Mouse (Mus musculus) lung, adult 2 months (tissue): ENCODE data around the gene Dhx8.

ENCODE experiments used
- CTCF ChIP-seq: fragments of 200-500 bp; IDR thresholded peaks from 2 replicates; pipeline ENCODE4 v1.5.1; 2011; ENCODE audit warnings: mild to moderate bottlenecking, low read length, control low read depth; ENCODE audit not compliant: insufficient read depth
- POLR2A ChIP-seq: fragments of 200-500 bp; IDR thresholded peaks from 2 replicates; pipeline ENCODE4 v1.6.1; 2011; ENCODE audit warnings: low read depth, mild to moderate bottlenecking, control low read depth, low read length, borderline replicate concordance; ENCODE audit errors: extremely low read depth

DNA sequence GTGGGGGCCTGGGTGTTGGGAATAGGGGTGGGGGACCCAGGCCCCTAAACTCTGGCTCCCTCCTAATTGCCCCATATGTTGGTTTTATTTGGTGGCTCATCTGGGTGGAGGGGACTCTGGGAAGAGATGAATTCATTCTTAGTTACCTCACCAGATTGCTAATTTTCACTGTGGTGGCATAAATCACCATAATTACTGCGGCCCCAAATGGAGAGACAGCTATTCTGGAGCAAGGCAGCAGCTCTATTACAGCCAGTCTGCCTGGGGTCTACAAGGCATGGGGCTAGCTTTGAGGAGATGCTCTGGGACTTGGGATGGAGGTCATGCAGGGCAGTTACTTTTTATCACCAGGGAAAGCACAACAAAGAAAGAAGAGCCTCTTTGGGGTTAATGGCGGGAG, 6.0 kb upstream of the Dhx8 start:
- TF ChIP-seq POLR2A (no peak), CTCF (no peak)
